Mouse (Mus musculus) hindbrain, embryonic 13.5 days (tissue): ENCODE results near the gene Mif4gd. TPM values are rescaled to one million over a fixed set of nuclear protein-coding genes. Genes with fewer than 3 reads are reported as not detected.

ENCODE experiments used
- ATAC-seq: fragments of 200-750 bp; cut with Nextera tagmentation; 2 replicates; pipeline ENCODE4 v1.8.0; 2017; ENCODE audit warnings: moderate TSS enrichment; ENCODE audit not compliant: low FRiP score
- H3K27ac ChIP-seq: fragments of 300-500 bp; sonication (generic); 2 replicates; pipeline ENCODE4 v1.5.1; 2015; ENCODE audit warnings: inconsistent platforms, mild to moderate bottlenecking, moderate library complexity
- H3K27me3 ChIP-seq: fragments of 300-500 bp; sonication (generic); 2 replicates; pipeline ENCODE4 v1.6.1; 2015; ENCODE audit warnings: mild to moderate bottlenecking, inconsistent platforms
- H3K36me3 ChIP-seq: fragments of 300-500 bp; sonication (generic); 2 replicates; pipeline ENCODE4 v1.6.1; 2015; ENCODE audit warnings: mild to moderate bottlenecking, inconsistent platforms
- H3K4me1 ChIP-seq: fragments of 300-500 bp; sonication (generic); replicated peaks from 2 replicates; pipeline ENCODE4 v1.6.1; 2015; ENCODE audit warnings: inconsistent platforms
- H3K4me2 ChIP-seq: fragments of 300-500 bp; sonication (generic); 2 replicates; pipeline ENCODE4 v1.6.1; 2015; ENCODE audit warnings: inconsistent platforms, mild to moderate bottlenecking, moderate library complexity
- H3K4me3 ChIP-seq: fragments of 300-500 bp; sonication (generic); 2 replicates; pipeline ENCODE4 v1.5.1; 2015; ENCODE audit warnings: mild to moderate bottlenecking, inconsistent platforms
- H3K9ac ChIP-seq: fragments of 300-500 bp; sonication (generic); 2 replicates; pipeline ENCODE4 v1.6.1; 2015; ENCODE audit warnings: mild to moderate bottlenecking, inconsistent platforms
- H3K9me3 ChIP-seq: fragments of 300-500 bp; sonication (generic); 2 replicates; pipeline ENCODE4 v1.6.1; 2016; ENCODE audit warnings: inconsistent platforms
- WGBS: fragments of 180-500 bp; shearing (Covaris S2); methylation state at CpG from one replicate; pipeline ENCODE4 v1.1.7; 2015; 5-methylcytosine and 5-hydroxymethylcytosine counted together
- polyA plus RNA-seq: library from polyadenylated mRNA; unstranded; fragments of >200 nt; fragmentation: Nextera tagmentation; extraction: Ambion mirVana; gene quantifications from 2 replicates; pipeline ENCODE4 v1.2.1, GENCODE M21; 2015

The Mif4gd gene
- polyA plus RNA-seq, 1 experiment from 2014 or later: 11.3 TPM

DNA sequence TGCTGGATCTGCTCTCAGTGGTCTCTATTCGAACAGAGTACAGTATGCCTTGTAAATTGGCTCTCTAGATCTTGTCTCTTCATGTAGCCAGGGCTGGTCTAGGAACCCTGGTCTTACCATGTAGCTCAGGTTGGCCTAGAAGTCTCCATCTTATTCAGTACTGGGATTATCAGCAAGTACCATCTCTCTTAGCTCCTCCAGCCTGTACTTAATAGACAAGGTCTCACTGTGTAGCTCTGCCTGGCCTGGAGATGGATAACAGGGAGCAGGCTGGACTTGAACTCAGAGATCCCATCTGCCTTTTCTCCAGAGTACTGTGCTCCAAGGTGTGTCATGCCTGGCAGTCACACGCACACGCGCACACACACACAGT, 28.9 kb upstream of the Mif4gd start:
- WGBS: 89% methylated on average over 4 of the region's 4 CpGs
- no peak overlapping the region for H3K27ac ChIP-seq

DNA sequence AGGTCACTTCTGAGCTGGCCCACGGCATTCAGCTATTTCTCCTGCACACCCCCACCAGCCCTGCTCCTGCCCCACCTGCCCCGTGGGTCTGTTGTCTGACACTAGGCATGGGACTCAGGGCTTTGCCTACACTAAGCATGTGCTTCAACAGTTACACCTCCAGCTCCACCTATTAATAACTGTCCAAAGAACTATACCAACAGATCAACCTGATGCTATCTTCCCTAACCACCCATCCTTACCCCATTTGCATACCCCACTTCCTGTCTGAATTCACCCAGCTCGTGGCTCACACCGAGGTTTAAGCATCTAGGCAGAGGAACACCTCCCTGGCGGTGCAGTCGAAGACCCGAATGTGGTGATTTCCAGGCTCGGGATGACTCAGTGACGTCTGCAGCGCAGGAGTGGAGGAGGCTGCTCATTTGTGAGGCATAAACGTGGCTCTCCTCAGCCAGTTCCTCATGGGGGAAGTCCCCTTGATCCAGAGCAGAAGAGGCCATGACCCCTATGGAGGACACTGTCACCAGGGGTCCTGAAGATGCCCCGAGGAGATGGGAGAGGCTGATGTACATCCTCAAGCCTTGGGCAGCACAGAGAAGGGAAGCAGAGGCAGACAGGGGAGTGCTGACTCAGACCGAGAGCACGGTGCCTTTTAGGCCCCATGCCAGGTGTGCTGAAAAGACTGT, 28.4 kb upstream of the Mif4gd start:
- Histone ChIP-seq H3K9me3 (no peaks in the 10 kb centered on the region), H3K4me3 (no peak overlapping the region), H3K27me3 (no peaks in the 10 kb centered on the region), H3K36me3 (peaks cover 29% of the 10 kb centered on the region), H3K9ac (no peak overlapping the region), H3K4me1 (no peaks in the 10 kb centered on the region), H3K4me2 (no peak overlapping the region), H3K27ac (no peak overlapping the region)
- no peak for ATAC-seq
- 60% methylated on average over 14 of the region's 14 CpGs for WGBS

More for the DNA sequence above, 28.9 kb upstream of the Mif4gd start:
- no peaks in the 10 kb centered on the region for H3K9me3 ChIP-seq
- no peaks in the 10 kb centered on the region for H3K4me1 ChIP-seq
- peaks cover 34% of the 10 kb centered on the region for H3K36me3 ChIP-seq
- no peak for ATAC-seq
- no peak overlapping the region for H3K4me3 ChIP-seq
- no peak overlapping the region for H3K9ac ChIP-seq
- no peak overlapping the region for H3K4me2 ChIP-seq
- H3K27me3 ChIP-seq: no peaks in the 10 kb centered on the region

DNA sequence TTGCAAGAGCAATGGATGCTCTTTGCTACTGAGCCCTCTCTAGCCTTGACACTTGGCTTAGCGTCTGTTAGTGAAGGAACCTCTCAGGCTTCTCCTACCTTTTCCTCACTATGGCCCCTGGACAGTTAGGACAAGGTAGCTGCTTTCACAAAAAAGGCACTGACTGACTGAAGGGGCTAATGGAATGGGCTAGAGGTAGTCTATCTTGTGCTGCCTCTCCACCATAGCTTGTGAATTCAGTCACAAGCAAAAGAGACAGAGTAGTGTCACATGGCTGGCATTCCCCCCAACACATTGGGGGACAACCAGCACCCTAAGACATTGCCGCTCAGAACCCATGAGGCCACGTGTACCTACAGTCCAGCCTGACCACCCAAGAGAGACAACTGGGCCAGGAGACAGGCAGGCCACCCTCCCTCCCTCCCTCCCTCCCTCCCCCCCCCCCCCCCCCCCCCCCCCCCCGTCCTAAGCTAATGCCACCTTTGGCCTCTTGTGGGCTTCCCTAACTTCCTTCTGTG, 27.6 kb upstream of the Mif4gd start:
- Histone ChIP-seq H3K36me3 (peaks cover 22% of the 10 kb centered on the region), H3K4me3 (no peak overlapping the region), H3K27ac (no peak overlapping the region), H3K27me3 (no peaks in the 10 kb centered on the region), H3K4me1 (no peaks in the 10 kb centered on the region), H3K4me2 (no peak overlapping the region), H3K9me3 (no peaks in the 10 kb centered on the region), H3K9ac (no peak overlapping the region)
- WGBS: 83% methylated on average over 3 of the region's 4 CpGs
- ATAC-seq: no peak

DNA sequence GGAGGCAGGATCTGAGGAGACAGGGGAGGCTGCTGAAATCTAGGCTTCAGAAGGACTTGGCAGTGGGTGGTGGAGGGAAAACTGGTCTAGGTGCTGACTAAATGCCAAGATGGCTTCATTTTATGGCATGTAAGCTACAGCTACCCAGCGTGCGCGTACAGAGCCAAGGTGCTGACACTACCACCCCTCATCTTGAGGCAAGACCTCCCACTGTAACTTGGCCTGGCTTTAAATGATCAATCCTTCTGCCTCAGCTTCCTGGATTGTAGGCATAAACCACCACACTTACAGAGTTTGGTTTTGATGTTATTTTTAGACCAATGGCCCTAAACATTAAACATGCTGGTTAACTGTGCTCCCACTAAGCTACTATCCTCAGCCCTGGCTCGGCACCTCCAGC, 26.8 kb upstream of the Mif4gd start:
- H3K36me3 ChIP-seq: peaks cover 16% of the 10 kb centered on the region
- no peak overlapping the region for H3K9ac ChIP-seq
- H3K9me3 ChIP-seq: no peaks in the 10 kb centered on the region
- H3K4me1 ChIP-seq: no peaks in the 10 kb centered on the region
- H3K27me3 ChIP-seq: no peaks in the 10 kb centered on the region
- no peak overlapping the region for H3K4me3 ChIP-seq
- no peak overlapping the region for H3K27ac ChIP-seq
- no peak for ATAC-seq
- H3K4me2 ChIP-seq: no peak overlapping the region
- 91% methylated on average over 4 of the region's 4 CpGs for WGBS

DNA sequence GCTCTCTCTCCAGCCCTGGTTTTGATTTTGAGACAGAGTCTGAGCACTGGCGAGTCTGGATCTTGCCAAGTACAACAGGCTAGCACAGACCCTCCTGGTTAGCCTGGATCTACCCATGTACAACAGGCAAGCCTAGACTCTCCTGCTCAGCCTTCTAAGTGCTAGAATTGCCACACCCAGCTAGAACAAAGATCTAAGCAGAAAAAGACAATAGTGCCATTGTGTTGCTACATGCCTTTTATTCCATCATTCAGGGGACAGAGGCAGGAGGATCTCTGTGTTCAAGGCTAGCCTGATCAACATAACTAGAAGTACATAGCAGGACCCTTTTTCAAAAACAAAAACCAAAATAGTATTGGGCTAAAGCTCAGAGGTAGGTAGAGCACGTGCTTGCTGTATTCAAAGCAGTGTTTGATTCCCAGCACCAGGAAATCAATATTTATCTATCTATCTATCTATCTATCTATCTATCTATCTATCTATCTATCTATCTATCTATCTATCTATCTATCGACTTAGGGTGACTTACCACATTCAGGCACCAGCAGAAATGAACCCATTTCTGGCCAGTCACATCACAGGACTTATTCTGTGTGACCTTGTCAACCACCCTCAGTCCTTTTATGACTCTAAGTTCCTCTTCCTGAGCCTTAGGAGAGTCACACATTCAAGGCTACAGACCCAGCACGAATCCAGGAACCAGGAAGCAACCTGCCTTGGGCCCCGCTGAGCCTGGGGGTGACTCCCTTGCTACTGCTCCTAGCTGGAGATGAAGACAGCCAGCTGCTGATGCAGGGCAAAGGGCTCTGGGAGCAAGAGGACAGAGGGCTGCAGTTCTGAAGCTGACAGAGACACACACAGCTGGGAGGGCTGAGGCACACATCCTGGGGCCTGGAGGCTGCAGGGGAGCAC, 26.0 kb upstream of the Mif4gd start:
- WGBS: 80% methylated on average over 5 of the region's 5 CpGs
- Histone ChIP-seq H3K27me3 (no peaks in the 10 kb centered on the region), H3K4me2 (no peak overlapping the region), H3K4me1 (no peaks in the 10 kb centered on the region), H3K4me3 (no peak overlapping the region), H3K36me3 (peaks cover 10% of the 10 kb centered on the region), H3K9me3 (no peaks in the 10 kb centered on the region), H3K9ac (no peak overlapping the region), H3K27ac (no peak overlapping the region)
- ATAC-seq: no peak

DNA sequence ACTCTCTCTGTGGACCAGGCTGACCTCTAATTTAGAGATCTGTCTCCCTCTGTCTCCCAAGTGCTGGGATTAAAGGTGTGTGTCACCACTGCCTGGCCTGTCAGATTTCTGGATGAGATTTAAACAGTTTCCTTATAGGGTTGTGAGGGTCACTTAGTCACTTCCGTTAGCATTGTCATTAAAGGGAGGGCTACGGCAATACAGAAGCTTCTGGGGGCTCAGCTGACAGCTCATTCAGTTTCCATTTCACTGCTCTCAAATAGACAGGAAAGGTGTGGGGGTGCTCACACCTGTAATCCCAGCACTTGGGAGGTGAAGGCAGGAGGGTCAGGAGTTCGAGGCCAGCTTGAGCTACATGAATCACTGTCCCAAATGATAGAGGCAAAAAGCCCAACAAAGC, 24.2 kb upstream of the Mif4gd start:
- Histone ChIP-seq H3K27ac (no peak overlapping the region), H3K4me1 (no peaks in the 10 kb centered on the region), H3K27me3 (no peaks in the 10 kb centered on the region), H3K36me3 (no peaks in the 10 kb centered on the region), H3K9me3 (no peaks in the 10 kb centered on the region), H3K4me3 (no peak overlapping the region), H3K4me2 (no peak overlapping the region), H3K9ac (no peak overlapping the region)
- ATAC-seq: no peak
- 81% methylated on average over 3 of the region's 3 CpGs for WGBS

DNA sequence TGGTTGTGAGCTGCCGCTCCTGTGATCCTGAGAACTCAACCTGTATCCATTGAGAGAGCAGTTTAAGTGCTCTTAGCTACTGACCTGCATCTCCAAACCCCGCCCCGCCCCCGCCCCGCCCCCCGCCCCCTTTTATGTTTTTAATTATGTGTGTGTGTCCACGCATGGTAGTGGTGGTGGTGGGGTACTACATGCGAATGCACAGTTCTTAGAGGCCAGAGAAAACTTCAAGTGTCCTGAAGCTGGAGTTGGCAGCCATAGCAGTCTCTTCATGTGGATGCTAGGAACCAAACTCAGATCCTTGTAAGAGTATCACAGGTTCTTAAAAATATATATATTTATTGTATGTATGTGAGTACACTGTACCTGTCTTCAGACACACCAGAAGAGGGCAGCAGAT, 22.7 kb upstream of the Mif4gd start:
- no peaks in the 10 kb centered on the region for H3K9me3 ChIP-seq
- no peaks in the 10 kb centered on the region for H3K27me3 ChIP-seq
- H3K4me3 ChIP-seq: no peak overlapping the region
- no peak overlapping the region for H3K9ac ChIP-seq
- H3K27ac ChIP-seq: no peak overlapping the region
- H3K4me1 ChIP-seq: no peaks in the 10 kb centered on the region
- ATAC-seq: no peak
- no peaks in the 10 kb centered on the region for H3K36me3 ChIP-seq
- 71% methylated on average over 8 of the region's 8 CpGs for WGBS
- no peak overlapping the region for H3K4me2 ChIP-seq

DNA sequence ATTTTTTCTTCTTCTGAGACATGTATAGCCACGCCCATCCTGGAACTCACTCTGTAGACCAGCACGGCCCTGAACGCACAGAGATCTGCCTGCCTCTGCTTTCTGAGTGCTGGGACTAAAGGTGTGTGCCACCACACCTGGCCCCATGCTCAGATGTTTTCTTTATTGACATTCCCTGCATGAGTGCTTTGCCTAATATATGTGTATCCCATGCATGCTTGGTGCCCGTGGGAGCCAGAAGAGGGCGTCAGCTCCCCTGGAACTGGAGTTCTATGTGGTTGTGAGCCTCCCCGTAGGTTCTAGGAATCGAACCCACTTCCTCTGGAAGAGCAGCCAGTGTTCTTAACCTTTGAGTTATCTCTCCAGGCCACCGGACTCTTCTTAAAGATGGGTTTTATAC, 22.3 kb upstream of the Mif4gd start:
- no peaks in the 10 kb centered on the region for H3K9me3 ChIP-seq
- H3K4me3 ChIP-seq: no peak overlapping the region
- H3K4me2 ChIP-seq: no peak overlapping the region
- ATAC-seq: no peak
- no peaks in the 10 kb centered on the region for H3K27me3 ChIP-seq
- no peak overlapping the region for H3K27ac ChIP-seq
- no peaks in the 10 kb centered on the region for H3K4me1 ChIP-seq
- 94% methylated on average over 8 of the region's 8 CpGs for WGBS
- H3K36me3 ChIP-seq: no peaks in the 10 kb centered on the region
- no peak overlapping the region for H3K9ac ChIP-seq

DNA sequence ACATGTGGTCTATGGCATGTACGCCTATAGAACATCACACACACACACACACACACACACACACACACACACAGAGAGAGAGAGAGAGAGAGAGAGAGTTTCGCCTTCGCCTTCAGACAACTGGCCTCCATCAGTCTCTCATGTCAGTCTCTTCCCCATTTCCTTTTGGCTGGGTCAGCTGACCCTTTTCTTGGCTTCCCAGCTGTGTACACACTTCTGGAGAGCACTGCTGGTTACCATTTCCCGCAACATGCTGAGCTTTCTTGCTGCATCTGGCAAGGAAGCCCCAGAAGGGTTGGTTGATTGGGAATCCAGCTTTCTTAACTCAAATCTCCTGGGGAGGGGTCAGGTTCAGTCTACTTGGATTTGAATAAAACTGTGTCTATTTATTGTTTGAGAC, 21.3 kb upstream of the Mif4gd start:
- Histone ChIP-seq H3K4me2 (no peak overlapping the region), H3K27me3 (no peaks in the 10 kb centered on the region), H3K9me3 (no peaks in the 10 kb centered on the region), H3K4me1 (no peaks in the 10 kb centered on the region), H3K36me3 (no peaks in the 10 kb centered on the region), H3K4me3 (no peak overlapping the region), H3K27ac (no peak overlapping the region), H3K9ac (no peak overlapping the region)
- 79% methylated on average over 4 of the region's 4 CpGs for WGBS
- ATAC-seq: no peak

DNA sequence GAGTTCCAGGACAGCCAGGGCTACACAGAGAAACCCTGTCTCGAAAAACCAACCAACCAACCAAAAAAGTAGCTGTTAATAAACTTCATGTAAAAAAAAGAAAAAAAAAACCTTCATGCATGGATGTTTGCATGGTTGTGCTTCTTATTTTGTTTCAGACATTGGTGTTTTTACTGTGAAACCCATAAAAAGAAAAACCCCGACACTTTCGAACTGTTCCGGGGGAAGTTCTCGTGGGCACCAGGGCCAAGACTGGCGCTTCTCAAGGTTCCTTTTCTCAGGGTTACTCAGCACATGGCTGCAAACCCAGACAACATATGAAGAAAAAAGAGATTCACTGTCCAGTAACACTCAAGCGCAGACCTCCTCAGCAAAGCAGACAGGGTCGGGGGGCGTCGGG, 20.1 kb upstream of the Mif4gd start:
- WGBS: 89% methylated on average over 10 of the region's 10 CpGs
- H3K27ac ChIP-seq: no peak overlapping the region
- ATAC-seq: no peak

DNA sequence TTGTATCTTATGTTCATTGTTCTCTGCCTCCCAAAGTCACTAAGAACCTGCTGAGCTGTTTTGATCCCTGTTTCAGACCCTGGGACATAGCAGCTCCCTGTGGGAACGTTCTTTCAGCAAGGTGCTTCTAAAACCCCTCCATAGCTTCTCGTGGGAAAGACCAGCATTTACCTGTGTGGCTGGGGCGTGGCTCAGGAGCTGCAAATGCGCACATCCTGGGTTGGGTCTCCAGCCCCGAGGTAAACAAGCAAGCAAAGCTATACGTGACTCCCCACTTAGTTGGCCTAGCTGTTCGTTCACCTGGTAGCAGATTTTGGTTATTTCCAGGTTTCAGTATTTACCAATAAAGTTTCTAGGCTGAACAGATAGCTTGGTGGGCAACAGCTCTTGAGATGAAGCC, 19.5 kb upstream of the Mif4gd start:
- no peak overlapping the region for H3K4me2 ChIP-seq
- H3K27ac ChIP-seq: no peak overlapping the region
- WGBS: 83% methylated on average over 7 of the region's 7 CpGs
- H3K27me3 ChIP-seq: no peaks in the 10 kb centered on the region
- no peak overlapping the region for H3K4me3 ChIP-seq
- no peak overlapping the region for H3K9ac ChIP-seq
- no peaks in the 10 kb centered on the region for H3K36me3 ChIP-seq
- H3K4me1 ChIP-seq: peaks cover 7% of the 10 kb centered on the region
- no peak for ATAC-seq
- no peaks in the 10 kb centered on the region for H3K9me3 ChIP-seq

More for the DNA sequence above, 20.1 kb upstream of the Mif4gd start:
- no peak overlapping the region for H3K9ac ChIP-seq
- no peak overlapping the region for H3K4me3 ChIP-seq
- H3K4me1 ChIP-seq: 0 out of 2 replicates have a peak, but pooled peaks cover 4% of the 10 kb centered on the region
- H3K4me2 ChIP-seq: no peak overlapping the region
- no peaks in the 10 kb centered on the region for H3K36me3 ChIP-seq
- H3K27me3 ChIP-seq: no peaks in the 10 kb centered on the region
- no peaks in the 10 kb centered on the region for H3K9me3 ChIP-seq

DNA sequence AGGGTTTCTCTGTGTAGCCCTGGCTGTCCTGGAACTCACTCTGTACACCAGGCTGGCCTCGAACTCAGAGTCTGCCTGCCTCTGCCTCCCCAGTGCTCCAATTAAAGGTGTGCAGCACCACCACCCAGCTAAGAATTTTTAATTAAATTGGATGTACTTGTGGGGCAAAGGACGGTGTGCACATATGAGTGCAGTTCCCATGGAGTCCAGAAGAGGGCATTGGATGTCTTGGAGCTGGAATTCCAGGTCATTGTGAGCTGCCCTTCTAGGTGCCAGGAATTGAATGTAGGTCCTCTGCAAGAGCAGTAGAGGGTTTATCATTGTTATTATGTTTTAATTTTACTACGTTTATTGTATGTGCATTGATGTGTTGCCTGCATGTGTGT, 18.7 kb upstream of the Mif4gd start:
- no peak overlapping the region for H3K4me3 ChIP-seq
- no peak overlapping the region for H3K4me2 ChIP-seq
- no peaks in the 10 kb centered on the region for H3K27me3 ChIP-seq
- H3K9me3 ChIP-seq: no peaks in the 10 kb centered on the region
- H3K4me1 ChIP-seq: peaks cover 13% of the 10 kb centered on the region
- no peak for ATAC-seq
- H3K27ac ChIP-seq: no peak overlapping the region
- 16% methylated on average over 3 of the region's 3 CpGs for WGBS
- no peak overlapping the region for H3K9ac ChIP-seq
- H3K36me3 ChIP-seq: no peaks in the 10 kb centered on the region
